Mouse (Mus musculus) heart, adult 2 months (tissue): Measurements from ENCODE around the gene Rragd. TPM values are rescaled to one million over a fixed set of nuclear protein-coding genes. Genes with fewer than 3 reads are reported as not detected.
"Not testable (repeated sequence)": the region's sequence is repeated elsewhere in the genome, so short reads cannot be mapped to it uniquely, and the experiment has no call there.

Experiments
- DNase-seq, 2 experiments: peaks; one replicate each; pipeline ENCODE4 v3.0.0; 2021
- H3K27ac ChIP-seq: fragments of 200-600 bp; 2 replicates; pipeline ENCODE4 v1.8.1; 2022
- H3K27me3 ChIP-seq: fragments of 200-500 bp; 2 replicates; pipeline ENCODE4 v1.6.1; 2012; ENCODE audit warnings: mild to moderate bottlenecking, low read length, inconsistent platforms, mixed read lengths; ENCODE audit not compliant: control insufficient read depth, insufficient read depth
- H3K36me3 ChIP-seq: fragments of 200-500 bp; 2 replicates; pipeline ENCODE4 v1.6.1; 2012; ENCODE audit warnings: low read length, inconsistent platforms; ENCODE audit not compliant: control insufficient read depth, insufficient read depth
- H3K4me1 ChIP-seq: fragments of 200-500 bp; 2 replicates; pipeline ENCODE4 v1.6.1; 2011; ENCODE audit warnings: low read length; ENCODE audit not compliant: control insufficient read depth, insufficient read depth
- H3K4me3 ChIP-seq: fragments of 200-600 bp; 2 replicates; pipeline ENCODE4 v1.8.1; 2022
- H3K79me2 ChIP-seq: fragments of 200-500 bp; replicated peaks from 2 replicates; pipeline ENCODE4 v1.6.1; 2012; ENCODE audit warnings: mild to moderate bottlenecking, inconsistent platforms, low read length, moderate library complexity, mixed read lengths; ENCODE audit not compliant: control insufficient read depth, insufficient read depth
- H3K9ac ChIP-seq: fragments of 200-500 bp; 2 replicates; pipeline ENCODE4 v1.6.1; 2012; ENCODE audit warnings: low read depth, mild to moderate bottlenecking, control low read depth, inconsistent platforms, low read length, mixed read lengths
- CTCF ChIP-seq: fragments of 200-600 bp; IDR thresholded peaks from 2 replicates; pipeline ENCODE4 v1.8.1; 2022; ENCODE audit warnings: antibody characterized with exemption, mild to moderate bottlenecking, moderate library complexity
- EP300 ChIP-seq: fragments of 200-500 bp; IDR thresholded peaks from 2 replicates; pipeline ENCODE4 v1.6.1; 2011; ENCODE audit warnings: low read depth, low read length, control low read depth; ENCODE audit not compliant: insufficient read depth
- POLR2A ChIP-seq: fragments of 200-500 bp; IDR thresholded peaks from 2 replicates; pipeline ENCODE4 v1.6.1; 2011; ENCODE audit warnings: mild to moderate bottlenecking, low read depth, low read length, control low read depth; ENCODE audit not compliant: insufficient read depth
- WGBS: fragments of 180-500 bp; shearing (Covaris S2); methylation state at CpG from one replicate; pipeline ENCODE4 v1.1.7; 2018; 5-methylcytosine and 5-hydroxymethylcytosine counted together
- intact Hi-C: fragments of 180-260 bp; cut with DNase I; formaldehyde crosslinking; loops from one replicate; pipeline ENCODE4 v1.15.1; 2025
- polyA plus RNA-seq: library from polyadenylated mRNA; depleted of rRNA; stranded (reverse); fragments of >200 nt; gene quantifications from 2 replicates; pipeline ENCODE4 v1.2.3, GENCODE M21; 2012
- total RNA-seq, 2 experiments: library from RNA; stranded (reverse); gene quantifications; 2 replicates each; pipeline ENCODE4 v1.2.3; 2021

Rragd gene
- total and polyA plus RNA-seq, 3 experiments = 30.5 to 101 (median 81.2) TPM

DNA sequence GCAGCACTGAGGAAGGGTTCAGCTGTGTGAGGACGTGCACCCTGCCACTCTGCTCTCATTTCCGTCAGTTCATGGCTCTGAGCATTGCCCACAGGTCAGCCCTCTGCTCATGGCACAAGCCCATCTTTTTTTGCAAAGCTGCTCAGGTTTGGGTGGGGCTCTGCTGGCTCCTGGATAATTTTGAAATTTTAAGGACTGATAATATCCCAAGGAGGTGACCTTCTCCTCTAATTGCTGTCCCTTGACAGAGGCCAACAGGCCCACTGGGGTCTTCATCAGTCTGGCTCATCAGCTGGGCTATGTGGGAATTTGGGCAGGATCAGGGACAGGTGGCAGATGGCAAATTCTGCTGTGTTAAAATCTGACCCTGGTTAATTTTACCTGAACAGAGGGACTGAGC is 6.5 kb downstream of the Rragd start:
- H3K4me3 ChIP-seq = no peak overlapping the region
- H3K4me1 ChIP-seq = no peaks in the 10 kb centered on the region
- peaks cover 2% of the 10 kb centered on the region; the same call in 1 of the 2 replicates for H3K79me2 ChIP-seq
- H3K9ac ChIP-seq = no peak overlapping the region
- 71% methylated on average over 2 of the region's 2 CpGs for WGBS
- DNase-seq = no peak
- intact Hi-C loops = no loop called here
- no peak overlapping the region for H3K27ac ChIP-seq
- H3K27me3 ChIP-seq = no peaks in the 10 kb centered on the region
- no peaks in the 10 kb centered on the region for H3K36me3 ChIP-seq
- TF ChIP-seq EP300 (no peak), CTCF (no peak)

DNA sequence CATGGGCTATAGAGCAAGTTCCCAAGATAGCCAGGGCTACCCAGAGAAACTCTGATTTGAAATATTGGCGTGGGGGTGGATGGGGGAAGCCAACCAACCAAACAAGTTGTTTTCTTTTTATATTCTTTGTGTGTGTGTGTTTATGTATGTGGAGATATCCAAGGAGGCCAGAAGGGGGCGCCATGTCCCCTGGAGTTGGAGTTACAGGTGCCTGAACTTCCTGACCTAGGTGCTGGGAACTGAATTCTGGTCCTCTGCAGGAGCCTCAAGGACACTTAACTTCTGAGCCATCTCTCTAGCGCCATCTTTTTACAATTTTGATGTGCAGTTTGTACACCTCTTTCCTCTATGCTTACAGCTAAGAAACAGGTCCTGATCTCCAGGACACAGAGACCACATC is 11.3 kb downstream of the Rragd start:
- intact Hi-C loops = no loop called here
- H3K27me3 ChIP-seq = no peaks in the 10 kb centered on the region

DNA sequence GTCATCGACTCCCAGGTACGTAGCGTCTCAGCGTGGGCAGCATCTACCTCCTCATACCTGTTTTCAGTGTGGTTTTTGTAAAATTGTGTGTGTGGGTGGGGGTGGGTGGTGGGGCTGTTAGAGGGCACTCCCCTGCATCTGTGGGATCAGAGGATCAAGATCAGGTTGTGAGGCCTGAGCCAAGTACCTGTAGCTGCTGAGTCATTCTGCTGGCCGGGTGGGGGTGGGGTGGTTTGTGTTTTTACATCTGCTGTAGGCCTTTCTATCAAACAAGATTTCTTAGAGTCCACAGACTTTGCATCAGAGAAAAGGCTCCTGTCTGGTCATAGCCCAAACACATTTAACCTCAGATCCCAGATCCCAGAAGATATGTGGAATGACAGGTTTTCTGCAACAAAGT is 13.2 kb downstream of the Rragd start:
- H3K4me1 ChIP-seq = no peaks in the 10 kb centered on the region
- WGBS = 93% methylated on average over 5 of the region's 5 CpGs
- H3K36me3 ChIP-seq = no peaks in the 10 kb centered on the region
- TF ChIP-seq CTCF = no peak
- no peak for TF ChIP-seq EP300
- TF ChIP-seq POLR2A = no peak
- H3K27me3 ChIP-seq = no peaks in the 10 kb centered on the region
- H3K27ac ChIP-seq = no peak overlapping the region
- no peak overlapping the region for H3K4me3 ChIP-seq
- peaks cover 2% of the 10 kb centered on the region; the same call in 1 of the 2 replicates for H3K79me2 ChIP-seq
- no peak overlapping the region for H3K9ac ChIP-seq
- intact Hi-C loops = no loop called here
- DNase-seq = no peak

More for the DNA sequence above, 11.3 kb downstream of the Rragd start:
- WGBS = 79% methylated on average over 3 of the region's 3 CpGs
- no peak for DNase-seq
- no peak overlapping the region for H3K9ac ChIP-seq
- TF ChIP-seq EP300 = no peak
- TF ChIP-seq POLR2A = no peak
- TF ChIP-seq CTCF = 0 out of 2 replicates have a peak, but pooled peaks have one; percentile 6
- no peak overlapping the region for H3K27ac ChIP-seq
- H3K4me3 ChIP-seq = no peak overlapping the region
- H3K79me2 ChIP-seq = peaks cover 2% of the 10 kb centered on the region; the same call in 1 of the 2 replicates
- H3K36me3 ChIP-seq = no peaks in the 10 kb centered on the region
- no peaks in the 10 kb centered on the region for H3K4me1 ChIP-seq

DNA sequence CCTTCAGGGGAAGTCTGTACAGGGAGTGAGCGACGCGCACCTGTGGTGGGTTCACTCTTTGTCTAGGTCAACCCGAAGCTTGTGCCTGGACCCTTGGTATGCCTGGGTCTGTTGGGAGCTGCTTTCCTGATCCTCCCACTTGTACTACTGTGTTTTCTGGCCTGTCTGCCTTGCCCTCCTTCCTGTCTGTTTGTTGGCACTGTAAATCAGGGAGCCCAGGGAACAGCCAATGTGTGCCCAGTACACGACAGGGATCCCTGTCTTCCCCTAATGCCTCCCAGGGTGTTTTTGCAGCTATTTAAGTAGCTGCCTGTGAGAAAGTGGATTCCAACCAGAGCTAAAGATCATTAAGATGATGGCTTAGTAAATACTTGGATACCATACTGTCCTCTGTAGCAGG is 14.7 kb downstream of the Rragd start:
- WGBS = 76% methylated on average over 5 of the region's 5 CpGs
- no peak overlapping the region for H3K9ac ChIP-seq
- intact Hi-C loops = no loop called here
- H3K27ac ChIP-seq = no peak overlapping the region
- H3K4me3 ChIP-seq = no peak overlapping the region
- TF ChIP-seq EP300 = no peak
- TF ChIP-seq POLR2A = no peak
- TF ChIP-seq CTCF = no peak
- no peaks in the 10 kb centered on the region for H3K27me3 ChIP-seq
- no peaks in the 10 kb centered on the region; the same call in 1 of the 2 replicates for H3K4me1 ChIP-seq
- no peaks in the 10 kb centered on the region for H3K36me3 ChIP-seq
- DNase-seq = no peak
- peaks cover 2% of the 10 kb centered on the region; the same call in 1 of the 2 replicates for H3K79me2 ChIP-seq

DNA sequence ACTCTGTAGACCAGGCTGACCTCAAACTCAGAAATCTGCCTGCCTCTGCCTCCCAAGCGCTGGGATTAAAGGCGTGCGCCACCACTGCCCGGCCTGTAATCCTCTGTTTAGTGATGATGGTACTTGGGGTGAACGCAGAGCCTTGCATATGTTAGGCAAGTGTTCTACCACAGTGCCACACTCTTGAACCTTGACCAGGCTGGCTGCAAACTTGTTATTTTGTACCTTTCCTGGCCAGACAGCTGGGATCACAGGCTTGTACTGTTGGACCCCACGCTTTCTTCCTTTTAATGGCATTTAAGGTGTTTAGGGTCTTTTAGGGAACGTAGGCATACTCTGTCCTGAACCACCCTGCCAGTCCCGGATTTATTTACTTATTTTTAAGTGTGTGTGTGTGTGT is 16.2 kb downstream of the Rragd start:
- Histone ChIP-seq H3K36me3 (no peaks in the 10 kb centered on the region), H3K27ac (no peak overlapping the region), H3K9ac (no peak overlapping the region), H3K4me1 (no peaks in the 10 kb centered on the region; the same call in 1 of the 2 replicates), H3K27me3 (no peaks in the 10 kb centered on the region), H3K4me3 (no peak overlapping the region), H3K79me2 (no peaks in the 10 kb centered on the region)
- intact Hi-C loops = no loop called here
- no peak for DNase-seq
- 96% methylated on average over 8 of the region's 8 CpGs for WGBS
- TF ChIP-seq CTCF (no peak), POLR2A (no peak), EP300 (no peak)

DNA sequence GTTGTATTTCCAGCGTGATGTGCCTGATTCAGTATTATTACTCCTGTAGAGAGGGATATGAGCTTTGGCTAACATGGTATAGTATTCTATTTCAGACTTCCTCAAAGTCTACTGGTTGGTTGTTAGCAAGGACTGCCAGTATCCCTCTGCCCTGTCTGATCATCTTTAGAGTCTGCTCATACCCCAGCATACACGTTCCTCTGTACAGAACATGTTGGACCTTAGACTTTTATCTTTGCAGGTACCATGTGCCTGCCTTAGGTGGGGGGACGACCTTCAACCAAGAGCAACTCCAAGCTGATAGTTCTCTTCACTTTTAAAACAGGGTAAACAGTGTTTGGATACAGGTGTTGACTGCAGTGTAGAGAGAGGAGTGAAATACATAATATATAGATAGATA is 19.2 kb downstream of the Rragd start:
- 69% methylated on average over 3 of the region's 3 CpGs for WGBS
- intact Hi-C loops = no loop called here

DNA sequence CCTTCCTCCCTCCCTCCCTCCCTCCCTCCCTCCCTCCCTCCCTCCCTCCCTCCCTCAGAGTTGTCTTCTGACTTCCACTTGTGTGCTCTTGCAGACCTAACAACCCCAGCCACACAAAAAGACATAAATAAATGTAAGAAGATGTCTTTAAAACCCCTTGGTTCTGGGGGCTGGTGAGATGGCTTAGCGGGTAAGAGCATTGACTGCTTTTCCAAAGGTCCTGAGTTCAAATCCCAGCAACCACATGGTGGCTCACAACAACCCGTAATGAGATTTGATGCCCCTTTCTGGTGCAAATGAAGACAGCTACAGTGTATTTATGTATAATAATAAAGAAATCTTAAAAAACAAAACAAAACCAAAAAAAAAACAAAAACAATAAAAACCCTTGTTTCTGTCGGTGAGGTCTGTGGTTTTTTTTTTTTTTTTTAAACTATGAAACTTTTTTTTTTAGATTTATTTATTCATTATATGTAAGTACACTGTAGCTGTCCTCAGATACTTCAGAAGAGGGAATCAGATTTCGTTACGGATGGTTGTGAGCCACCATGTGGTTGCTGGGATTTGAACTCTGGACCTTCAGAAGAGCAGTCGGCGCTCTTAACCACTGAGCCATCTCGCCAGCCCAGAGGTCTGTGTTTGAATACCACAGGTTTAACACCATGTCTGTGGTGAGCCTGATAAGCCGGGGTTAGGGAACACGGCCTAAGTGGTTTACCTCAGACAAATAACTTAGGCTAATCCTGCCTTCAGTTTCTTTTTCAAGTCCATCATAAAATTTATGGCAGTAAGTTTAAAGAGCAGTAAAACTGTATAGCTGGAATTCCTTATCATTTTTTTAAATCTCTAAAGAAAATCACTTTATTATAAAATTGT is 23.0 kb downstream of the Rragd start:
- H3K4me1 ChIP-seq, H3K9ac ChIP-seq, intact Hi-C loops, H3K27ac ChIP-seq, H3K4me3 ChIP-seq, H3K36me3 ChIP-seq, DNase-seq, H3K79me2 ChIP-seq, H3K27me3 ChIP-seq: not testable (repeated sequence)
- 92% methylated on average over 10 of the region's 10 CpGs for WGBS

More for the DNA sequence above, 19.2 kb downstream of the Rragd start:
- H3K36me3 ChIP-seq = no peaks in the 10 kb centered on the region
- no peak for DNase-seq
- H3K79me2 ChIP-seq = no peaks in the 10 kb centered on the region
- no peaks in the 10 kb centered on the region; the same call in 1 of the 2 replicates for H3K4me1 ChIP-seq
- H3K9ac ChIP-seq = no peak overlapping the region
- no peaks in the 10 kb centered on the region for H3K27me3 ChIP-seq
- H3K27ac ChIP-seq = no peak overlapping the region
- no peak overlapping the region for H3K4me3 ChIP-seq
- TF ChIP-seq POLR2A (no peak), CTCF (no peak), EP300 (no peak)
